Mouse (Mus musculus) limb, embryonic 14.5 days (tissue): Measurements from ENCODE around the gene Sh3rf3. TPM values are rescaled to one million over a fixed set of nuclear protein-coding genes. Genes with fewer than 3 reads are reported as not detected.

Experiments used
- ATAC-seq: fragments of 200-750 bp; cut with Nextera tagmentation; 2 replicates; pipeline ENCODE4 v1.8.0; 2017; ENCODE audit warnings: low read depth, moderate number of reproducible peaks, moderate TSS enrichment; ENCODE audit not compliant: low FRiP score
- DNase-seq: peaks from one replicate; pipeline ENCODE4 v3.0.0-alpha.2; 2015; ENCODE audit warnings: low spot score
- H3K27ac ChIP-seq: fragments of 300-500 bp; sonication (generic); replicated peaks from 2 replicates; pipeline ENCODE4 v1.5.1; 2014; ENCODE audit warnings: low read depth, mild to moderate bottlenecking, low read length, moderate library complexity, mixed read lengths
- H3K27me3 ChIP-seq: fragments of 300-500 bp; sonication (generic); 2 replicates; pipeline ENCODE4 v1.6.1; 2014; ENCODE audit warnings: low read length, mixed read lengths; ENCODE audit not compliant: control insufficient read depth, insufficient read depth
- H3K36me3 ChIP-seq: fragments of 300-500 bp; sonication (generic); 2 replicates; pipeline ENCODE4 v1.6.1; 2014; ENCODE audit warnings: mild to moderate bottlenecking, low read length, moderate library complexity, mixed read lengths; ENCODE audit not compliant: control insufficient read depth, insufficient read depth
- H3K4me1 ChIP-seq: fragments of 300-500 bp; sonication (generic); 2 replicates; pipeline ENCODE4 v1.6.1; 2014; ENCODE audit warnings: antibody characterized with exemption, low read length, mixed read lengths; ENCODE audit not compliant: control insufficient read depth, insufficient read depth
- H3K4me2 ChIP-seq: fragments of 300-500 bp; sonication (generic); replicated peaks from 2 replicates; pipeline ENCODE4 v1.6.1; 2014; ENCODE audit warnings: low read depth, mild to moderate bottlenecking, low read length, moderate library complexity; ENCODE audit not compliant: severe bottlenecking
- H3K4me3 ChIP-seq: fragments of 300-500 bp; sonication (generic); replicated peaks from 2 replicates; pipeline ENCODE4 v1.5.1; 2014; ENCODE audit warnings: low read length
- H3K9ac ChIP-seq: fragments of 300-500 bp; sonication (generic); 2 replicates; pipeline ENCODE4 v1.6.1; 2014; ENCODE audit warnings: mild to moderate bottlenecking, low read depth, low read length, moderate library complexity; ENCODE audit not compliant: severe bottlenecking
- H3K9me3 ChIP-seq: fragments of 300-500 bp; sonication (generic); 2 replicates; pipeline ENCODE4 v1.6.1; 2016; ENCODE audit warnings: low read length; ENCODE audit not compliant: control insufficient read depth
- POLR2A ChIP-seq: fragments of 200-500 bp; IDR thresholded peaks from 2 replicates; pipeline ENCODE4 v1.8.0; 2012; ENCODE audit warnings: inconsistent platforms, mild to moderate bottlenecking, moderate library complexity, borderline replicate concordance; ENCODE audit not compliant: insufficient read depth, insufficient read length; ENCODE audit errors: extremely low read depth
- WGBS: fragments of 180-500 bp; shearing (Covaris S2); extraction: QIAGEN DNeasy Blood & Tissue Kit; methylation state at CpG from one replicate; pipeline ENCODE4 v1.1.7; 2014; 5-methylcytosine and 5-hydroxymethylcytosine counted together
- polyA plus RNA-seq, 2 experiments: library from polyadenylated mRNA; depleted of rRNA in 1 of 2; stranded (reverse) in 1 of 2; unstranded in 1 of 2; fragments of >200 nt; fragmentation: Nextera tagmentation in 1 of 2; extraction: Ambion mirVana in 1 of 2; gene quantifications; 2 replicates each; pipeline versions ENCODE4 v1.2.1 to v1.2.3; 2012 to 2014

Gene Sh3rf3
- polyA plus RNA-seq, 2 experiments = 2.6 to 4.0 TPM

DNA sequence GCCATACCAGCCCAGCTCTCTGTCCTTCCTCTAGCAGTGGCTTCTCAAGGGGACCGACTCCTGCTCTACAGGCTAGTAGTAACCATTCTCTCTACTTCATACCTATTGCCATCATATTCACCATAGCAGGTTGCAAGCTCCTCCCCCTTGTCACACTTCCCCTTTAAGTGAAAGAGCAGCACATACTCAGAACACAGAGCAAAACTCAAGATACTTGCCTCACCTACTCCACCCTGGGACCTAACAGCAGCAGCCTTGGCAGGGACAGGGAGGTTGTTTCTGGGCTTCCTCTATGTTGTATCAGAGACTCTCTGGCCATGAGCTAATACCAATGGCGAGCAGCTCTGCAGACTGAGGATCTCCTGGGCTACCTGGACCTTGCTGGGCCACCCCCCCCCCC, 312.3 kb downstream of the Sh3rf3 start:
- no peak overlapping the region for H3K27ac ChIP-seq
- no peaks in the 10 kb centered on the region for H3K36me3 ChIP-seq
- no peaks in the 10 kb centered on the region for H3K27me3 ChIP-seq
- no peak overlapping the region for H3K4me3 ChIP-seq
- H3K4me2 ChIP-seq = no peak overlapping the region
- ATAC-seq (no peak), DNase-seq (no peak)
- no peaks in the 10 kb centered on the region for H3K4me1 ChIP-seq
- H3K9ac ChIP-seq = no peak overlapping the region
- TF ChIP-seq POLR2A = no peak
- H3K9me3 ChIP-seq = no peaks in the 10 kb centered on the region
- 93% methylated on average over 2 of the region's 2 CpGs for WGBS

DNA sequence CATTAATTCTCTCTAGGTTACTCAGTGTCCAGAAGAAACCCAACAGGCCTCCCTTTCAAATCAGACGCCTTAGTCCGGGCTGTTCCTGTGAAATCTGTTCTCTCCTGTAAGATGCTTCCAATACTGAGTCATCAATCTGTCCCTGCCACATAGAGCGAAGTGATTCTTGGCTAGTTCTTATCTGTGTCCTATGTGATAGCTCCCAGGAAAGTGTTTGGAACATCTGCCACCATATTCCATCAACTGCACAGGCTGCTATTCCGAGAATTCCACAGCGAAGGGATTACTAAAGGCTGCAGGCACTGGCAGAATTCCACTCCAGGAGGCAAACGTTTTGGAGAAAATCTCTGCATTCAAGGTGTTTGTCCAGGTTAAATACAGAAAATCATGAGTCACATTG, 314.5 kb downstream of the Sh3rf3 start:
- TF ChIP-seq POLR2A = no peak
- WGBS = 80% methylated on average over 6 of the region's 6 CpGs

DNA sequence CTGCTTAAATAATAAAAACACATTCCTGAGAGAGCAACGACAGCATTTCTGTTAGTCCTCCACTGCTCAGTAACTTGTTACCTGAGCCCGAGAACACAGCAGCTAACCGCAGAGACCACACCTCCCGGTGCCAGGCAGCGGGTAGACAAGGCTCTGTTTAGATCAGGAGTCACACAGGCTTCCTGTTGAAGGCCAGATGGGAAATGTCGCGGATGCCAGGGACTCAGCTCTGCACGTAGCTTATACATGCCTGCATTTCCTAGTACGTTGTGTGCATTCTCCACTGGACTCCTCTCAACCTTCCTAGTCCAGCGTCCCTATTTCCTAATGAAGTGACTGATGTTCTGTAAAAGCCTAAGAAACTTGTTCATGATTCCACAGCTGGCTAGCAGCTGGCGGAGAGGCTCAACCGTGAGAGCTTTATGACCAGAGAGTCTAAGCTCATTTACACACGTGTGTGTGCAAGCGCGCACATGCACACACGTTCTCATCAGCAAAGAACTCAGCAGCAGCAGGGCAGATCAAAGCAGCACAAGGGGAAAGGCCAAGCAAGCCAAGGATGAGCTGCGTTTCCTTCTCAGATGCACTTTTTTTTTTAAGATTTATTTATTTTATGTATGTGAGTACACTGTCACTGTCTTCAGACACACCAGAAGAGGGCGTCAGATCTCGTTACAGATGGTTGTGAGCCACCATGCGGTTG, 318.9 kb downstream of the Sh3rf3 start:
- no peaks in the 10 kb centered on the region for H3K27me3 ChIP-seq
- H3K27ac ChIP-seq = peak overlapping the region; percentile 34
- H3K4me2 ChIP-seq = no peak overlapping the region
- no peak overlapping the region for H3K4me3 ChIP-seq
- no peak for TF ChIP-seq POLR2A
- no peak overlapping the region for H3K9ac ChIP-seq
- ATAC-seq = peak; percentile 58
- peak; percentile 48 for DNase-seq
- H3K9me3 ChIP-seq = no peaks in the 10 kb centered on the region
- no peaks in the 10 kb centered on the region for H3K36me3 ChIP-seq
- 23% methylated on average over 20 of the region's 20 CpGs for WGBS
- H3K4me1 ChIP-seq = peaks cover 18% of the 10 kb centered on the region

More for the DNA sequence above, 314.5 kb downstream of the Sh3rf3 start:
- H3K27me3 ChIP-seq = no peaks in the 10 kb centered on the region
- DNase-seq (no peak), ATAC-seq (no peak)
- H3K27ac ChIP-seq = no peak overlapping the region
- H3K4me2 ChIP-seq = no peak overlapping the region
- H3K9ac ChIP-seq = no peak overlapping the region
- no peak overlapping the region for H3K4me3 ChIP-seq
- H3K9me3 ChIP-seq = no peaks in the 10 kb centered on the region
- H3K36me3 ChIP-seq = no peaks in the 10 kb centered on the region
- peaks cover 10% of the 10 kb centered on the region for H3K4me1 ChIP-seq

DNA sequence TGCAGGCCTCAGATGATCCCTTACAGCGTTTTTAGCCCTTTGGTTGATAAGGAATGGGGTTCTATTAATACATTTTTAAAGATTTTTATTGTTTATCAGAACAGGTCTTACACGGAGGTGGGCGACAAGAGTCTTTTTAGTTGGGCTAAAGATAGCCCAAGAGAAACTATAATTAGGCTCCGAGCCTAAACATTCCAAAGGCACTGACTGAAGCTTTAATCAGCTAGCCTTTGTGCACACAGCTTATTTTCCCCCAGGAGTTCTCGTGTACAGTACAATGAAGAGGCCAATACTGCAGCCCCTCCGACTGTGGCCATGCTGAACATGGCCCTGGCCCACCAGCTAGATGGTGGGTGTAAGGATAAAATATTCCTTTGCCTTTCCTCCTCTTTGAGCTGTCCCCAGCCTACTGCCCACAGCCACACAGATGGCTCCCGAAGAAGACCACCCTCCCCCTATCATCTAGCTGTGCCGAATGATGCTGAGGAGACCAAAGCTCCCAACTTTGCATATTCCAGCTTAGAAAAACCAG, 320.4 kb downstream of the Sh3rf3 start:
- 62% methylated on average over 8 of the region's 8 CpGs for WGBS

DNA sequence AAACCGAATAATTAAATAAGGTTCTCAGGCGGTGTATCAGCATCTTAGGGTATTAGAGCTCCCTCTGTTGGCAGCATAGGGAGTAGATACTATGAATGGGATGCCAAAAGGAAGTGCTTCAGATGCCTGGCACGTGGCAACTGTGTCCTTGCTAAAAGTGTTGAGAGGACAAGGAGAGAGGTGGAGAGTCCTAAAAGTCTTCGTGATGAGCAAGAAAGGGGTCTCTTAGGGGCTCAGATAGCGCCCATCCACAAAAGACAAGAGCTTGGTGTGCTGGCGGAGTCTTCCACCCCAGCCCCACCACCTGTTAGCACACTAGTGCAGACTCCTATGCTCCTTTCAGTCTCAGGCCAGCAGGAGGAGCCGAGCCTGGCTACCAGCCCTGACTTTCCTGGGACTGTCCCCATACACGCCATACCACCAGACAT, 336.8 kb downstream of the Sh3rf3 start:
- H3K9ac ChIP-seq = no peak overlapping the region
- peaks cover 4% of the 10 kb centered on the region; the same call in 1 of the 2 replicates for H3K9me3 ChIP-seq
- no peak overlapping the region for H3K27ac ChIP-seq
- H3K4me2 ChIP-seq = peak overlapping the region; percentile 22; the same call in 1 of the 2 replicates
- TF ChIP-seq POLR2A = no peak
- DNase-seq (peak; percentile 76), ATAC-seq (peak; percentile 72; the same call in 1 of the 2 replicates)
- no peak overlapping the region for H3K4me3 ChIP-seq
- 15% methylated on average over 8 of the region's 8 CpGs for WGBS
- H3K36me3 ChIP-seq = no peaks in the 10 kb centered on the region
- no peaks in the 10 kb centered on the region for H3K27me3 ChIP-seq
- H3K4me1 ChIP-seq = peaks cover 3% of the 10 kb centered on the region; the same call in 1 of the 2 replicates

More for the DNA sequence above, 320.4 kb downstream of the Sh3rf3 start:
- H3K27me3 ChIP-seq = no peaks in the 10 kb centered on the region
- H3K4me1 ChIP-seq = peaks cover 18% of the 10 kb centered on the region
- H3K9ac ChIP-seq = no peak overlapping the region
- no peak for TF ChIP-seq POLR2A
- ATAC-seq (no peak), DNase-seq (no peak)
- no peaks in the 10 kb centered on the region for H3K36me3 ChIP-seq
- H3K4me3 ChIP-seq = no peak overlapping the region
- H3K4me2 ChIP-seq = no peak overlapping the region
- H3K27ac ChIP-seq = no peak overlapping the region
- H3K9me3 ChIP-seq = no peaks in the 10 kb centered on the region
